Mouse (Mus musculus): ENCODE data around the gene Gm17019.
"Not testable (repeated sequence)": the region's sequence is repeated elsewhere in the genome, so short reads cannot be mapped to it uniquely, and the experiment has no call there.

Gm17019 gene

DNA sequence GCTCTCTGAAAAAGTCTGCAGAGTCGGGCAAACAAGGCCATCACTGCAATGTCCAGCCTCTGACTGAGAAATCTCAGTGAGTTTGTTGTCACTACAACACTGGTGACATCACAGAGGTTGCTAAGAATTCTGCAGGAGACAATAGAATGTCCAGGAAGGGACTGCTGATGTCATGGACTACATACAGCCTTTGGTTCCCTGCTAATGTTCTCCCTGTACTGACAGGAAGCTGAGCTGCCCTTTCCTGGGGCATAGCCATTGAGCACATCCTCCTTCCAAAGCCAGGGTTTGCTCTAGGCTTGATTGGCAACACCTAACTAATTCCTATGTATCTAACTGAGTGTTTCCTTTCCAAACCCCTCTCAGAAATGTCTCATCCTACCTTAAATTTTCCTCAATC, at the start of gene Gm17019:
Gm17019 (minus strand) TSS at position 101 of the 400 bp plus-strand sequence.
- DNase-seq = not testable (repeated sequence)

GRCm38 (mm10) chr5:15062385-15062715, 29.6 kb upstream of the Gm17019 start:
- DNase-seq = not testable (repeated sequence)

DNA sequence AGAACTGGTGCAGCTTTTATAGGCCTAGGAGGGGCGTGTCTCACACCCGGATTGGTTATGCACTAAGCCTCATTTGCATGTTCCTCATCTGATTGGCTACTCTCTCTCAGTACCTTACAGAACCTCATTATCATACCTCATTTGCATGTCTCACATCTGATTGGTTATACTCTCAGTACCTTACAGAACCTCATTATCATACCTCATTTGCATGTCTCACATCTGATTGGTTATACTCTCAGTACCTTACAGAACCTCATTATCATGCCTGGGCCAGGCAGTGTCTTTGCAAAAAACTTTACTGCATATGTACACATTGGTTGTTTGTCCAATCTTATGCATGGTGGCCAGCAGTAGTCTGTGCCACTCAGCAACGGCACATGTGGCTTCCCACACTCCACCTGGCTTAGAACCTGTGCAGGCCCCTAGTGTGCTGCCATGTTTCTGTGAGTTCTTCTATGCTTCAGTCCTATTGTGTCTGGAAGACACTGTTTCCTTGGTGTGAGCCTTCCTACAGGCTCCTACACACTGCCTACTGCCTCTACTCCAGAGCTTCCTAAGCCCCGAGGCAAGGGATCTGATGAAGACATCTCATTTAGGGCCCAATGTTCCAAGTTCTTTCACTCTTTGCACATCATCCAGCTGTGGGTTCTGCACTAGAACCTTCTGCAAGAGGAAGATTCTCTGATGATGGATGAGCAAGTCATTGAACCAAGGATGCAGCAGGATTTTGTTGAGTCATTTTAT, 29.0 kb upstream of the Gm17019 start:
- not testable (repeated sequence) for DNase-seq

- peak; percentile 3 to 5 for DNase-seq
These were observed 21.6 kb upstream of the Gm17019 start for GRCm38 (mm10) chr5:15054151-15055025.

GRCm38 (mm10) chr5:15053606-15053962, 20.8 kb upstream of the Gm17019 start:
- not testable (repeated sequence) for DNase-seq

DNA sequence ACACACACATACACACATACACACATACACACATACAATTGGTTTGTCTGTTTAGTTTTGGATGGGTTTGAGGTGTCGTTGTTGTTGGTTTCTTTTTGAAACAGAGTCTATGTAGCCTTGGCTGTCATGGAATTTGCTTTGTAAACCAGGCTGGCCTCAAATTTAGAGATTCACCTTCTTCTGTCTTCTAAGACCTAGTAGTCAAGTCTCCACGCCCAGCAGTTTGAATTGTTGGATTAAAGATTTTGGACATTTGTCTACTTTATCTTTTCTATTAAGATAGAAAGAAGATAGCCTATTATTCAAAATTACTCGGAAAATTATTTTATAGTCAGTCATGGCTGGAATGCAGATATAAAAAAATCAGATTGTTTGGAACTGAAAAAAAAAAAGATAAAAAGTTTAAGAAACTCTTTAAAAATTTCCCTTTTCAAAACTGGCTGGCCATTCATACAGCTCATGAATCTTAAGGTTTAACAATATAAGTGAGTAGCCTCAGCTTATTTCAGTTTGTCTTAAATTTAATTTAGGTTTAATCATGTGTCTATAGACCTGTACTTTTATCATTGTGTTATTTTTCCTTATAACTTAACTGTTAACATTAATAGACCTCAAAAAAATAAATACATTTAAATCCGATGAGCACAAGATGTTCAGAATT, 20.3 kb upstream of the Gm17019 start:
- DNase-seq = not testable (repeated sequence)

DNA sequence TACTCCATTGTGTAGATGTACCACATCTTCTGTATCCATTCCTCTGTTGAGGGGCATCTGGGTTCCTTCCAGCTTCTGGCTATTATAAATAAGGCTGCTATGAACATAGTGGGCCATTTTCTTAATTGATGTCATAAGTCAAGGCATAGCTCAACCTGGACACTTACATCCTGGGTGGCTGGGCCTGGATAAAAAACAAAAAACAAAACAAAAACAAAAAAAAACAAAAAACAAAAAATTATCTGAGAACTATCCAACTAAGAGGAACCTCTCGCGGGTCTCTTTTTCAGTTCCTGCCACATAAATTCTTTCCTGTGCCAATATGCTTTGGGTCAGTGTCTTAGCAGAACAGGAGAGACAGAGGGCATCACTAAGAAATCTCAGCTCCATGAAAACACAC, 18.0 kb upstream of the Gm17019 start:
- not testable (repeated sequence) for DNase-seq

- not testable (repeated sequence) for DNase-seq
These were observed 12.3 kb upstream of the Gm17019 start for GRCm38 (mm10) chr5:15044830-15045767.

DNA sequence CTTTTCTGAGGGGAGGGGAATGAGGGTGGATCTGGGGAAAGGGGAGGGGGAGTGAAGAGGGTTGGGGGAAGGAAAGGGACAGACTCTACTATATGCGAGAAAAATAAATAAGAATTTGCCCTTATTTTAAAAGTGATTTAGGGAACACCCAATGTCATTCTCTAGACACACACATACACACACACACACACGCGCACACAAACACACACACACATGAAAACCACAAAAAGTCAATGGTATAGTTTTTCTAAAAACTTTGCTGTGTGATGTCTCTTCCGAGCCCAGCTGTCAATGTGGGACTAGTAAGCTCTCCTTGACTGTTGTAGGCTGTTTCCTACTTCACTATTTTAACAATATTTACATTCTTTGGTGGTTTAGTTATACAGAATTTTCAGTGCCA, 8.0 kb upstream of the Gm17019 start:
- DNase-seq = not testable (repeated sequence)

DNA sequence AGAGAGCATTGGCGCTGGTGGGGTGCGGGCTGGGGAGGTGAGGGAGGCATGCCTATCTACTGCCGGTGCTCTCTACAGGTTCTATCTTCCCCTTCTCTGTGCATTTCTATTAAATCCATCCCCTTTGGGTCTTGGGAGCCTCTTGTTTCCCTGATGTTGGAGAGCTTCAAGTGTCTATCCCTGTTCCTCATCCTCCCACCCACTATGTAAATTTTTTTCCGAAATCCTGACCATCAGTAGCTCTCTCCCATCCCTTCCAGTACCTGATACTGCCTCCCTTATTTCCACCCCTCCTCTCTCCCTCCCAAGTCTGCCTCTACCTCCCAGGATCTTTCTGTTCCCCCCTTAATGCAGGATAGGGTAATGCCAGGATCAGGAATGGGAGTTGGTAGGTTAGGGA, 7.2 kb upstream of the Gm17019 start:
- DNase-seq = not testable (repeated sequence)

DNA sequence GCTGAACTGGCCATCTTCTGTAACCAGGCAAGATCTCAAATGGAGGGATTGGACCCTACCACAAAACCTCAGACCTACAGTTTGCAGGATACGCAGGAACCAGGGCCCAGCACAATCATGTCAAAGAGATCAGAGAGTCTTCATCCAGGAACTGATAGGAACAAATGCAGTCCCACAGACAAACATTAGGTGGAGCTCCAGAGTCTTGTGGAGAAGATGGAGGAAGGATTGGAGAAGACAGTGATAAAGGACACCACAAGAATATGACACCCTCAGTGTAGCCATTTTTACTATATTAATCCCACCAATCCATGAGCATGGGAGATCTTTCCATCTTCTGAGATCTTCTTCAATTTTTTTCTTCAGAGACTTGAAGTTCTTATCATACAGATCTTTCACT, 8.5 kb downstream of the Gm17019 start:
- peak in 1 of 2 experiments; percentile 4 for DNase-seq

GRCm38 (mm10) chr5:15020067-15020466, 12.7 kb downstream of the Gm17019 start:
- not testable (repeated sequence) for DNase-seq

- not testable (repeated sequence) for DNase-seq
These were observed 21.9 kb downstream of the Gm17019 start for GRCm38 (mm10) chr5:15010639-15011582.

DNA sequence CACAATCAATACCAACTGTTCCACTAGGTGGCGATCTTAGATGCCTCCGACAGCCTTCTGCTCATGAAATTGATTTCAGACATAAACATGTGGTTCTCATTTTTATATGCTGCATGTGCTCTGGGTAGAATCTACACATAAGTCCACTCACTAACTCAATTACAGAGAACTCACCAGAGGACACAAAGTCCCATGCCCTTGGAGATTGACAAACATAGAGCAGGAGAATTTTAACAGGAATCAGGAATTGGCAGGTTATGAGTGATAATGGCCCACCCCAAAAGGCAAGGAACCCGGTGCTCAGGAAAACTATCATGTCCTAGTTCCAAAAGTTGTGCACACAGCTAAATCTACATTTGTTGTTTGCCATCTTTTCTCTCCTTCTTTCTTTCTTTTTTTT, 25.9 kb downstream of the Gm17019 start:
- DNase-seq = not testable (repeated sequence)

DNA sequence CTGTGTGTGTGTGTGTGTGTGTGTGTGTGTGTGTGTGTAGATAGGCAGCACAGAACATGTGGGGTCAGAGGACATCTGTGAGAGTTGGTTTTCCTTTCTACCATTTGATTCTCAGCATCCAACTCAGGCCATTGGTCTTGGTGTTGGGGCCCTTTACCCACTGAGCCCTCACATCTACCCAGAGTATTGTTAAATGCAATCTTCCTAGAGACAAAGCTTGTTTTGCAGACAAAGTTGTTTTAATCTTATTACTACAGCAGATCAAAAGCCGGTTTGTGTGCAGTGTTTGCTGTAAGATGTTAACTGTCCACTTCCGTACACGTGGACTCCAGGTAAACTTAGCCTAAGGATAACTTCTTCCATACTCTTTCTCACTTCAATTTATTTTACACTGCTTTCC, 26.5 kb downstream of the Gm17019 start:
- DNase-seq = not testable (repeated sequence)

- DNase-seq = not testable (repeated sequence)
These were observed 27.2 kb downstream of the Gm17019 start for GRCm38 (mm10) chr5:15005584-15005983.

- DNase-seq = not testable (repeated sequence)
These were observed 27.9 kb downstream of the Gm17019 start for GRCm38 (mm10) chr5:15004569-15005562.

DNA sequence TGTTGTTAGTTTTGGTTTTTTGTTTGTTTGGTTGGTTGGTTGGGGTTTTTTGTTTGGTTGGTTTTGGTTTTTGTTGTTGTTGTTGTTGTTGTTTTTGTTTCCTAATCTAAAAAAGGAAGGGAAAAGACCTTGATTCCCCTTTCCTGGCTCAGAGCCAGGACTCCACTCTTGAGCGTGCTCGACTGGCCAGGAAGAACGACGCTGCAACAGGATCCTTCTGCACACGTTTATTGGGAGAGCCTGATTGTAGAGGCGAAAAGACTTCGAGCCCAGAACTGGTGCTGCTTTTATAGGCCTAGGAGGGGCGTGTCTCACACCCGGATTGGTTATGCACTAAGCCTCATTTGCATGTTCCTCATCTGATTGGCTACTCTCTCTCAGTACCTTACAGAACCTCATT, 34.7 kb downstream of the Gm17019 start:
- not testable (repeated sequence) for DNase-seq

GRCm38 (mm10) chr5:14997556-14997955, 35.2 kb downstream of the Gm17019 start:
- DNase-seq = not testable (repeated sequence)

Measured in cerebellum, postnatal 10 days (tissue).